Mouse (Mus musculus) lung, postnatal 0 days (tissue): Measurements from ENCODE around the gene H2-Q10.
"Not testable (repeated sequence)": the region's sequence is repeated elsewhere in the genome, so short reads cannot be mapped to it uniquely, and the experiment has no call there.

Experiments
- CTCF ChIP-seq: IDR thresholded peaks from 2 replicates; pipeline ENCODE4 v1.5.1; 2016; ENCODE audit warnings: antibody characterized with exemption, mild to moderate bottlenecking
- EP300 ChIP-seq: IDR thresholded peaks from 2 replicates; pipeline ENCODE4 v1.6.1; 2016; ENCODE audit warnings: antibody characterized with exemption, mild to moderate bottlenecking, control low read depth

GRCm38 (mm10) chr17:35438395-35438794, 31.5 kb upstream of the H2-Q10 start:
- TF ChIP-seq CTCF, EP300: not testable (repeated sequence)
